Mouse (Mus musculus) mammary gland, adult 2 months (tissue): ENCODE results near the gene Sap30. TPM values are rescaled to one million over a fixed set of nuclear protein-coding genes. Genes with fewer than 3 reads are reported as not detected.

Experiments used
- polyA plus RNA-seq: library from polyadenylated mRNA; depleted of rRNA; stranded (reverse); fragments of >200 nt; gene quantifications from 2 replicates; pipeline ENCODE4 v1.2.3, GENCODE M21; 2012; ENCODE audit warnings: low replicate concordance; rRNA removed

Sap30 gene
- polyA plus RNA-seq = 2.3 and 9.6 TPM in 2 replicates

DNA sequence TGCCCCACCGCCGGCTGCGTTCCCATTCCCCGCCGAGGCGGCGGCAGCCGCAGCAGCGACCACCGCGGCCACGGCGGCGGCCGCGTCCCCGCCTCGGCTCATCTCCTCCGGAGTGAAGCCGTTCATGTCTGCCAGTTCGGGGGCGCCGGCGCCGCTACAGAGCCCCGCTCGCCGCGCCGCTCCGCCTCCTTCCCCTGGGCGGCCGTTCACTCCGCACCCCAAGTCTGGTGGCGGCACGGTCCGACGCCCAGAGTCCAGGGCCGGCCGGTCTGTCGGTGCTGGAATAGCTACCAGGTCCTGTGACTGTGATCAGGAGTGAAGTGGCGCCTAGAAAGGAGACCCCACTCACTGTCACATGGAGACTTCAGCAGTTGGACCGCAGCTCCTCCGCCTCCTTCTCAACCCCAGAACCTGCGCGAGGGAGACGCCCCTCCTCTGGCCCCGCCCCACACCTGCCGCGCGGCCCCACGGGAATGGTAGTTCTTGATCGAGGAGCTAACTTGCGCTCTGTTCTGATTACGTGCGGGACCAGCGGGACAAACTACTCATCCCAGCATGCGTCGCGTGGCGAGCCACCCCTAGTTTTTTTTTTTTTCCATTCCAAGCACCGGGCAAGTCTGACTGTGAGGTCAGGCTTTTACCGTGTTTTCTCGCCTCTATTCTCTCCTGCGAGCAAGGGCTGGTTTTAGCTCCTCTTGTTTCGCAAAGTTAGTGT lies at the start of gene Sap30:
TSS of gene Sap30 (minus strand) at position 420 of the 715 bp plus-strand sequence.

DNA sequence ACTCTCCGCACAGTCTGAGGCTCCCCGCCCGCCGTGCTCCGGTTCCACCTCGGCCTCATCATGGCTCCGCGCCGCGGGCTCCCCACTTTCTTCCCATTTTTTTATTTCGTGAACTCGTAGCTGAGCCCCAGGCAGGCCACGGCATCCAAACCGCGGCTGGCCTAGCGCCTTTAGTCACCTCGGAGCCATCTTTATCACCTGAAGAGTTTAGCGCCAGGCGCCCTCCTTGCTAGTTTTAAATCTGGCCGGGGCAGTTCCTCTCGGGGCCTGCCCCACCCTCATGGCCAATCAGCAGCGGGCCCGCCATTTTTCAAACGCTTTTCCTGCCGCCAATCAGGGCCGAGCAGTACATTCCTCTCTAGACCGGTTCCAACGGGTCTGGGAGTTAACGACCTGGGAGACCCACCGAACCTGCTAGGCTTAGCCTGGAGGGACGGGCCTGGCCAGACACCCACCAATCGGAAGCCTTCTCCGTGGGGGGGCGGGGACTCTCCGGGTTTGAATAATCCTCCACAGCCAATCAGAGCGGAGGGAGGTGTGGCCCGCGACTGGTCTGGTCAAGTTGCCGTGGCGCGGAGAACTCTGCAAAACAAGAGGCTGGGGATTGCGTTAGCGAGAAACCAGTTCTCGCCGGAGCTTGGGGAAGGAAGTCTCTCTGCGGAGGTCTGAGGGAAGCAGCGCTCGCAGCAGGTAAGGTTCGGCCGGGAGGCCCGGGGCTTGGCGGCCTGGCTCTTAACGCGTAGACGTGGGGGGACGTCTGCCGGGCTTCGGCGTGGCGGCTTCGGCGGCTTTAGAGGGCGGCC lies 23.9 kb upstream of the Sap30 start, which contains the start of gene Hmgb2:
TSS of gene Hmgb2 (plus strand) at position 592 of the 803 bp plus-strand sequence.

DNA sequence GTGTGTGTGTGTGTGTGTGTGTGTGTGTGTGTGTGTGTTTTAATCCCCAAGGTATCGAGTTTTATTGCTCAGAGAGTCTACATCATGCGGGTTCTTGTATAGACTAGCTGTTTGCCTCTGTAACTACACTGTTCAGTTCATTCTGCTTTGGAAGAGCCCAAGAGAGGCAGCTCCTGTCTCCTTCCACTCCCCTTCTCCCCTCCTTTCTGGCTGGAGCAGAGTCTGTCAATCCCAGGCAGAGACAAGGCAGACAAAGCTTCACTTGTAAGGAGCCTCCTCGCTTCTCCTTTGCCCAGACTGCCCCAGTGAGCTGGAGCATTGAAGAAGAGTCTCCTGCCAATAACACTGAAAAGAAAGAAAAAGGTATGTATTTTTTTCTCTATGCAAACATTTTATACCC lies 31.9 kb downstream of the Sap30 start, which contains the start of gene Scrg1:
TSS of gene Scrg1 (plus strand) at position 159 of the 400 bp plus-strand sequence.

Other genes starting within 250 kb of the Sap30 start
- not detected in 2 replicates for gene Hand2, start 166.9 kb downstream of the Sap30 start, polyA plus RNA-seq
- 0.26 TPM in 1 of 2 replicates, not detected in the other for gene Scrg1, start 31.9 kb downstream of the Sap30 start, polyA plus RNA-seq
- gene Hmgb2, start 24.0 kb upstream of the Sap30 start, polyA plus RNA-seq = 4.0 and 6.0 TPM in 2 replicates
- 1.5 and 4.8 TPM in 2 replicates for gene Galnt7, start 165.2 kb upstream of the Sap30 start, polyA plus RNA-seq